Mouse (Mus musculus): ENCODE measurements around the gene Chst2.

Gene Chst2

GRCm38 (mm10) chr9:95365882-95366281 lies 40.6 kb downstream of the Chst2 start:
- DNase-seq (ENCODE audit: low spot score) = no peak

GRCm38 (mm10) chr9:95353829-95354391 lies 52.6 kb downstream of the Chst2 start:
- DNase-seq (ENCODE audit: low spot score) = no peak

DNA sequence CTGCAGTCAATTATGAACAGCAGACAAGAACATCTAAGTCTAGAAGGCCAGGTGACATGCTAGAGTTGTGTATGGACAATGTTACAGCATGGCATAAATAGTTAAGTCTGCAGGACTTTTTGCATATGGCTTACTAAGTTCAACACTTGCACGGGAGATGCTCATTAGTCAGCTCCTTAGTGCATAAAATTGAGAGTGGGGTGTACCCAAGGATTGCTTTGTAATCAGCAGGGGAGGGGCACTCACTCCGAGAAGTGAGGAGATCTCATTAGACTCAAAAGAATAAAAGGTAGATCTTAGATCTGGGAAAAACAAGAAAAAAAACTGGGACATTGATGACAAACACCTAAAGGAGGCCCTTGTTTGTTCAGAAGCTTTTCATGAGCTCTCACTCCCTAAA lies 54.6 kb downstream of the Chst2 start:
- DNase-seq (ENCODE audit: low spot score) = no peak

GRCm38 (mm10) chr9:95350550-95350949 lies 56.0 kb downstream of the Chst2 start:
- no peak for DNase-seq (ENCODE audit: low spot score)
